Mouse (Mus musculus): ENCODE data around the gene Enho. TPM values are rescaled to one million over a fixed set of nuclear protein-coding genes. Genes with fewer than 3 reads are reported as not detected.

Enho gene
- polyA plus RNA-seq, 1 experiment: 5.4 TPM

DNA sequence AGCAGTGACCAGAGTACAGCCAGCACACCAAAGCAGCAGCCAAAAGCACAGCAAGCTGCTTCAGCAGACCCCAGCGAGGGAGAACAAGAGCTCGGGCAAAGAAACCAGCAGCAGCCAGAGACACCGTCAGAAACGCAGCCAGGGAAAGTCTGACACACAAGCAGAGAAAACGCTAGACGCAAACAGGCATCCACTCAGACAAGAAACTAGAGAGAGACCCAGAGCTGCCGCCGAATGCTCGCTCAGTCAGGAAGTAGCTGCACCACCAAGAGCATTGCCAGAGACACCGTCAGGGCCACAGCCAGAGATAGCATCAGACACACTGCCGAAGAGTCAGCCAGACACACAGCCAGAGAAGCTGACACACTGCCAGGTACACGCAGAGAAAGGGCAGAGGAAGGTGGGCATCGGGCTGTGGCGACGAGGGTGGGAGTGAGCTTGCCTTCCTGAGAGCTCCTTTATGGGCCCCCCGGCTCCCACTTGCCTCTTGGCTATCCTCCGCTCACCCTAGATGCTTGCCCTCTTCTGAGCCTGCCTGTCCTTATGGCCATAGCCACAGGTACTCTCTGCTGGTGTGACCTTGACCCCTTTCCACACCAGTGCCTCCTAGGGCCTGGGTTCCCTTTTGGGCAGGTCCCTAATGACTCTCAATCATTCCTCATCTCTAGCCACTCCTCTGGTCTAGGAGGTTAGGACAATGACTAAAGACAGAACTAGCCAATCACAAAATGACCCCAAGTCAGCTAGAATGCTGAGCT is 36.3 kb upstream of the Enho start:
- Histone ChIP-seq H3K27ac (ENCODE audit: insufficient read depth, low read length) (no peak overlapping the region), H3K36me3 (ENCODE audit: control insufficient read depth, insufficient read depth, low read length, poor library complexity, severe bottlenecking) (no peaks in the 10 kb centered on the region), H3K4me3 (ENCODE audit: low read depth, low read length) (no peak overlapping the region), H3K9ac (ENCODE audit: low read depth, poor library complexity, severe bottlenecking) (no peak overlapping the region), H3K4me1 (ENCODE audit: control insufficient read depth, insufficient read depth, low read length) (peaks cover 2% of the 10 kb centered on the region), H3K9me3 (replicated peaks; ENCODE audit: control insufficient read depth, insufficient read depth, low read length, poor library complexity, severe bottlenecking) (no peaks in the 10 kb centered on the region), H3K27me3 (ENCODE audit: control insufficient read depth, insufficient read depth, low read length, poor library complexity, severe bottlenecking) (no peaks in the 10 kb centered on the region)
- no peak for TF ChIP-seq POLR2A (IDR thresholded peaks at IDR 0.05; ENCODE audit: insufficient read depth, low read length)
- TF ChIP-seq EP300 (IDR thresholded peaks at IDR 0.05; ENCODE audit: insufficient read depth, low read depth, low read length): no peak
- no peak for TF ChIP-seq CTCF (IDR thresholded peaks at IDR 0.05; ENCODE audit: low read depth, low read length)

DNA sequence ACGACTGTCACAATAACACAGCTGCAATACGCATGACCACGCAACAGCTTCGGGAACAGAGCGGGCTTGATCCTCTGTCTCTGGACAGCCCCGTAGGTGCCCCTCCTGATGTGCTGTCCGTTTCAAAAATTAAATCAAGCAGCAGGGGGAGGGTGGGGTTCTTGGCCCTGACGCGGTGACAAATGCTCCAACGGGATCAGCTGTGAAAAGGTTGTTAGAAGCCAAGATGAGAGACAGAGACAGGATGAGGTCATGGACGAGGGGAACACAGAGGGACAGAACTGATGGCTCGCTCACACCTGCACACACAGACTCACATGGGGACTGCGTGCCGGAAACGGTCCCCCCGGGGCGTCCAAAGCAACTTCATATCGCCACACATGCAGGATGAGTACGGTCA is 33.1 kb upstream of the Enho start:
- Histone ChIP-seq H3K9me3 (replicated peaks; ENCODE audit: control insufficient read depth, insufficient read depth, low read length, poor library complexity, severe bottlenecking) (no peaks in the 10 kb centered on the region), H3K36me3 (ENCODE audit: control insufficient read depth, insufficient read depth, low read length, poor library complexity, severe bottlenecking) (no peaks in the 10 kb centered on the region), H3K4me1 (ENCODE audit: control insufficient read depth, insufficient read depth, low read length) (peaks cover 2% of the 10 kb centered on the region), H3K4me3 (ENCODE audit: low read depth, low read length) (no peak overlapping the region), H3K27me3 (ENCODE audit: control insufficient read depth, insufficient read depth, low read length, poor library complexity, severe bottlenecking) (no peaks in the 10 kb centered on the region), H3K27ac (ENCODE audit: insufficient read depth, low read length) (no peak overlapping the region), H3K9ac (ENCODE audit: low read depth, poor library complexity, severe bottlenecking) (no peak overlapping the region)
- TF ChIP-seq CTCF (IDR thresholded peaks at IDR 0.05; ENCODE audit: low read depth, low read length) (no peak), EP300 (IDR thresholded peaks at IDR 0.05; ENCODE audit: insufficient read depth, low read depth, low read length) (no peak), POLR2A (IDR thresholded peaks at IDR 0.05; ENCODE audit: insufficient read depth, low read length) (no peak)

DNA sequence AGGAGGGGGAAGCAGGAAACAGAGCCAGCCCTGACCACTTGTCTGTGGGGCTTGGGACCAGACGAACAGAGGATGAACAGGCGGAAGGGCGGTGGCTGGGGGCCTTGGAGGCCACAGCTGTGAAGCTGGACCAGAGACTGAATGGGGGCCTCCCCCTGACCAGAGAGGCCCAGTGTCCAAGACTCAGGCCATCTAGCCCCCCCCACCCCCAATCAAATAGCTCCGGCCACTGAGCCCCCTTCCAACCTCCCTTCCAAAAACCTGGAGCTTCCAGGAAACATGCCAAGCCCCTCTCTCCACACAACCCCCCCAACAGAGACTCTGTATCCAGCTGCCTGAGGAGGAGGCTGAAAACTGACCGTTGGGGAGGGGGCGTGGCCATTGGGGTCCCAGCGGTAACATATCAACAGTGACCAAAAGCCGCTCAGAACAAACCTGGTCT is 32.4 kb upstream of the Enho start:
- H3K27me3 ChIP-seq (ENCODE audit: control insufficient read depth, insufficient read depth, low read length, poor library complexity, severe bottlenecking): no peaks in the 10 kb centered on the region
- no peaks in the 10 kb centered on the region for H3K36me3 ChIP-seq (ENCODE audit: control insufficient read depth, insufficient read depth, low read length, poor library complexity, severe bottlenecking)
- H3K27ac ChIP-seq (ENCODE audit: insufficient read depth, low read length): no peak overlapping the region

DNA sequence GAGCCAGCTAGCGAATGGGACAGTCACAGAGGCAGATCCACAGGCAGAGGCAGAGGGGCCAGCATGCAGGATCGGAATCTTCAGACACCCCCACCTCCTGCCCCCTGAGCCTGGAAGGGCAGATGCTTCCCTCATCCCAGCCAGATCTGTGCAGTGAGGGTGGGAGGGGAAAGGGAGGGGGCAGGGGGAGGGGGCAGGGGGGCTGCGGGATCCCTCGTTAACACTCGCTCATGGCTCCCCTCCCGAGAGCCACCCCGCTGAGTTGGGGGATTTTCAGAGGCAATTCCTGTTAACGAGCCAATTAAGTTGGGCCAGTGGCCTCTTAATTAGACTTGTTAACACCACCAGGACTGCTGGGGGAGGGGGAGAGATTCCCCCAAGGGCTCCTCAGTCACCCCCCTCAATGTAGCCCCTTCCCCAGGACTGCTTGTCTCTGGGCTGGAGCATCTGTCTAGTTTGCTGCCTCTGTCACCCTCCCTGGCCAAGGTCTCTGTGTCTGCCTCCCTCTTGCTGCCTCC is 31.9 kb upstream of the Enho start:
- TF ChIP-seq POLR2A (IDR thresholded peaks at IDR 0.05; ENCODE audit: insufficient read depth, low read length): no peak
- TF ChIP-seq CTCF (IDR thresholded peaks at IDR 0.05; ENCODE audit: low read depth, low read length): no peak
- no peak for TF ChIP-seq EP300 (IDR thresholded peaks at IDR 0.05; ENCODE audit: insufficient read depth, low read depth, low read length)
- no peak overlapping the region for H3K9ac ChIP-seq (ENCODE audit: low read depth, poor library complexity, severe bottlenecking)
- no peaks in the 10 kb centered on the region for H3K36me3 ChIP-seq (ENCODE audit: control insufficient read depth, insufficient read depth, low read length, poor library complexity, severe bottlenecking)
- H3K27ac ChIP-seq (ENCODE audit: insufficient read depth, low read length): no peak overlapping the region
- no peak overlapping the region for H3K4me3 ChIP-seq (ENCODE audit: low read depth, low read length)
- H3K4me1 ChIP-seq (ENCODE audit: control insufficient read depth, insufficient read depth, low read length): peaks cover 2% of the 10 kb centered on the region
- no peaks in the 10 kb centered on the region for H3K9me3 ChIP-seq (replicated peaks; ENCODE audit: control insufficient read depth, insufficient read depth, low read length, poor library complexity, severe bottlenecking)
- no peaks in the 10 kb centered on the region for H3K27me3 ChIP-seq (ENCODE audit: control insufficient read depth, insufficient read depth, low read length, poor library complexity, severe bottlenecking)

More for the DNA sequence above, 32.4 kb upstream of the Enho start:
- H3K9me3 ChIP-seq (replicated peaks; ENCODE audit: control insufficient read depth, insufficient read depth, low read length, poor library complexity, severe bottlenecking): no peaks in the 10 kb centered on the region
- TF ChIP-seq EP300 (IDR thresholded peaks at IDR 0.05; ENCODE audit: insufficient read depth, low read depth, low read length) (no peak), POLR2A (IDR thresholded peaks at IDR 0.05; ENCODE audit: insufficient read depth, low read length) (no peak), CTCF (IDR thresholded peaks at IDR 0.05; ENCODE audit: low read depth, low read length) (no peak)
- no peak overlapping the region for H3K4me3 ChIP-seq (ENCODE audit: low read depth, low read length)
- peaks cover 2% of the 10 kb centered on the region for H3K4me1 ChIP-seq (ENCODE audit: control insufficient read depth, insufficient read depth, low read length)
- no peak overlapping the region for H3K9ac ChIP-seq (ENCODE audit: low read depth, poor library complexity, severe bottlenecking)

DNA sequence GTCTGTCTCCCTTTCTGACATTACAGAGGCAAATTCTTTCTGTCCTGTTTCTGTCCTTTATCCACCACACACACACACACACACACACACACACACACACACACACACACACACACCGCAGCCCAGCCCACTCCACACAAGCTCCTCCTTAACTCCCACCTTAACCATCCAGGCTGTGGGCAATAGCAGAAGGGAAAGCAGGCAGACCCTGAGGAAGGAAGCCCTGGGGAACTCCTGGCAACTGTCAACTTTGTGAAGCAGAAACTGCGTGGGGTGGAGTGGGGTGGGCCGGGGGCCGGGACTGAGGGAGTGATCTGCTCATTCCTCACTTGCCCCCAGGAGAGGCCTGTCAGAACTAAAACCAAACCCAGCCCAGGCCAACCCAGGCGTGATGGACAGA is 31.4 kb upstream of the Enho start:
- no peaks in the 10 kb centered on the region for H3K27me3 ChIP-seq (ENCODE audit: control insufficient read depth, insufficient read depth, low read length, poor library complexity, severe bottlenecking)
- no peak overlapping the region for H3K9ac ChIP-seq (ENCODE audit: low read depth, poor library complexity, severe bottlenecking)
- H3K36me3 ChIP-seq (ENCODE audit: control insufficient read depth, insufficient read depth, low read length, poor library complexity, severe bottlenecking): no peaks in the 10 kb centered on the region
- no peak overlapping the region for H3K27ac ChIP-seq (ENCODE audit: insufficient read depth, low read length)
- TF ChIP-seq POLR2A (IDR thresholded peaks at IDR 0.05; ENCODE audit: insufficient read depth, low read length): no peak
- no peak for TF ChIP-seq CTCF (IDR thresholded peaks at IDR 0.05; ENCODE audit: low read depth, low read length)
- TF ChIP-seq EP300 (IDR thresholded peaks at IDR 0.05; ENCODE audit: insufficient read depth, low read depth, low read length): no peak
- peaks cover 2% of the 10 kb centered on the region for H3K4me1 ChIP-seq (ENCODE audit: control insufficient read depth, insufficient read depth, low read length)
- no peak overlapping the region for H3K4me3 ChIP-seq (ENCODE audit: low read depth, low read length)
- H3K9me3 ChIP-seq (replicated peaks; ENCODE audit: control insufficient read depth, insufficient read depth, low read length, poor library complexity, severe bottlenecking): no peaks in the 10 kb centered on the region

DNA sequence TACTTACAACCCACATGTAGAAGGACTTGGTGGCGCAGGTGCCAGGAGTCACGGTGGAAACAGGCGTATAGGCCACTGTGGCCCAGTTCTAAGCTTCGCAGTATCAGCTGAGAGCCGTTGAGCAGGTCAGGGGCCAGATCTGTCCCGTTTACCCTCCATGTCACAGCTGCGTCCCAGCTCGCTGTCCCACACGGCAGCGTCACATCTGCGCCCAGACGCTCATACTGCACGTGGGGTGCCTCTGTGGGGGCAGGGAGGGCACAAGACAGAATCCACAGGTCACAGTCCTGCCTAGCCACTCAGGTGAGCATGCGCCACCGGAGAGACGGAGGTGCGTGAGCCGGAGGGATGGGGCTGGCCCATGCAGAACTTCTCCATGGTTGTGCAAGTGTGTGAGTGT is 30.7 kb upstream of the Enho start:
- peaks cover 2% of the 10 kb centered on the region for H3K4me1 ChIP-seq (ENCODE audit: control insufficient read depth, insufficient read depth, low read length)
- H3K9ac ChIP-seq (ENCODE audit: low read depth, poor library complexity, severe bottlenecking): no peak overlapping the region
- no peak overlapping the region for H3K4me3 ChIP-seq (ENCODE audit: low read depth, low read length)
- H3K27me3 ChIP-seq (ENCODE audit: control insufficient read depth, insufficient read depth, low read length, poor library complexity, severe bottlenecking): no peaks in the 10 kb centered on the region
- TF ChIP-seq POLR2A (IDR thresholded peaks at IDR 0.05; ENCODE audit: insufficient read depth, low read length) (no peak), EP300 (IDR thresholded peaks at IDR 0.05; ENCODE audit: insufficient read depth, low read depth, low read length) (no peak)
- no peaks in the 10 kb centered on the region for H3K36me3 ChIP-seq (ENCODE audit: control insufficient read depth, insufficient read depth, low read length, poor library complexity, severe bottlenecking)
- H3K9me3 ChIP-seq (replicated peaks; ENCODE audit: control insufficient read depth, insufficient read depth, low read length, poor library complexity, severe bottlenecking): no peaks in the 10 kb centered on the region
- no peak overlapping the region for H3K27ac ChIP-seq (ENCODE audit: insufficient read depth, low read length)

Measured in ES-Bruce4 (cell line).